Mouse (Mus musculus): ENCODE measurements at regions not wholly inside any gene's neighbourhood (a gene's known extent, or its start where the extent isn't known, plus 50 kb on each side); places are given as distances from the start of the nearest gene placed in this dataset.

DNA sequence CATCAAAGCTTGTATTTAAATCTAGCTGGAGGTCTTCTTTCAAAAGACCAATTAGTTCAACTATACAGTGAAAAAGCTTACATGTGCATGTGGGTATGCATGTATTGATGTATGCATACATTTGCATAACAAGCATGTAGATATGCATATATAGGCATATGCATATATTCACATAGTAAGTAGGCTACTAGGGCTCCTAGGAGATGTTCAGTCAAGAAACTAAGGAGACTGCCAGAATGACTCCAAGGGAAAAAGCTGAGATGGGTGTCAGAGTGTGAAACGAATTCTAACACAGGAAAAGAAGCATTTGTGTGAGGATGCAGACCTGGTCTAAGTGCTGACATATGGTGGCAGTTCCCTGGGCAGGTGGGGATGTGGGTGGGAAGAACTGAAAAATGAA, 274.2 kb downstream of the Foxa2 start:
- WGBS = 70% methylated on average over 1 of the region's 1 CpGs
- DNase-seq (ENCODE audit: low spot score) = no peak
- no peak for ATAC-seq (replicated peaks; ENCODE audit: low FRiP score)
- no peak overlapping the region for H3K4me2 ChIP-seq (ENCODE audit: low read depth, low read length, severe bottlenecking)
- H3K27ac ChIP-seq (ENCODE audit: low read depth, low read length) = no peak overlapping the region
- H3K27me3 ChIP-seq (ENCODE audit: control insufficient read depth, insufficient read depth, low read length) = no peaks in the 10 kb centered on the region
- H3K9me3 ChIP-seq (ENCODE audit: control insufficient read depth, low read length) = no peaks in the 10 kb centered on the region
- H3K4me1 ChIP-seq (replicated peaks; ENCODE audit: control insufficient read depth, insufficient read depth, low read length) = no peaks in the 10 kb centered on the region
- H3K36me3 ChIP-seq (ENCODE audit: control insufficient read depth, insufficient read depth, low read length) = no peaks in the 10 kb centered on the region
- no peak overlapping the region for H3K9ac ChIP-seq (ENCODE audit: low read length)
- no peak overlapping the region for H3K4me3 ChIP-seq (ENCODE audit: low read depth, low read length)

GRCm38 (mm10) chr2:147753089-147753488, 293.7 kb downstream of the Foxa2 start:
- Histone ChIP-seq H3K27ac (ENCODE audit: low read depth, low read length) (no peak overlapping the region), H3K36me3 (ENCODE audit: control insufficient read depth, insufficient read depth, low read length) (no peaks in the 10 kb centered on the region), H3K4me2 (ENCODE audit: low read depth, low read length, severe bottlenecking) (no peak overlapping the region), H3K4me1 (replicated peaks; ENCODE audit: control insufficient read depth, insufficient read depth, low read length) (no peaks in the 10 kb centered on the region), H3K4me3 (ENCODE audit: low read depth, low read length) (no peak overlapping the region), H3K9ac (ENCODE audit: low read length) (no peak overlapping the region), H3K9me3 (ENCODE audit: control insufficient read depth, low read length) (no peaks in the 10 kb centered on the region), H3K27me3 (ENCODE audit: control insufficient read depth, insufficient read depth, low read length) (no peaks in the 10 kb centered on the region)
- ATAC-seq (replicated peaks; ENCODE audit: low FRiP score) (no peak), DNase-seq (ENCODE audit: low spot score) (no peak)
- 83% methylated on average over 2 of the region's 2 CpGs for WGBS

GRCm38 (mm10) chr2:147751831-147752230, 294.9 kb downstream of the Foxa2 start:
- Histone ChIP-seq H3K4me2 (ENCODE audit: low read depth, low read length, severe bottlenecking) (no peak overlapping the region), H3K36me3 (ENCODE audit: control insufficient read depth, insufficient read depth, low read length) (no peaks in the 10 kb centered on the region), H3K4me3 (ENCODE audit: low read depth, low read length) (no peak overlapping the region), H3K9ac (ENCODE audit: low read length) (no peak overlapping the region), H3K4me1 (replicated peaks; ENCODE audit: control insufficient read depth, insufficient read depth, low read length) (no peaks in the 10 kb centered on the region), H3K27ac (ENCODE audit: low read depth, low read length) (no peak overlapping the region), H3K27me3 (ENCODE audit: control insufficient read depth, insufficient read depth, low read length) (no peaks in the 10 kb centered on the region), H3K9me3 (ENCODE audit: control insufficient read depth, low read length) (no peaks in the 10 kb centered on the region)
- 94% methylated on average over 3 of the region's 3 CpGs for WGBS
- DNase-seq (ENCODE audit: low spot score) = no peak
- no peak for ATAC-seq (replicated peaks; ENCODE audit: low FRiP score)

GRCm38 (mm10) chr2:147748006-147748405, 298.8 kb downstream of the Foxa2 start:
- H3K36me3 ChIP-seq (ENCODE audit: control insufficient read depth, insufficient read depth, low read length) = no peaks in the 10 kb centered on the region
- no peak overlapping the region for H3K27ac ChIP-seq (ENCODE audit: low read depth, low read length)
- H3K4me1 ChIP-seq (replicated peaks; ENCODE audit: control insufficient read depth, insufficient read depth, low read length) = no peaks in the 10 kb centered on the region
- no peak overlapping the region for H3K4me3 ChIP-seq (ENCODE audit: low read depth, low read length)
- H3K9me3 ChIP-seq (ENCODE audit: control insufficient read depth, low read length) = no peaks in the 10 kb centered on the region
- WGBS = 55% methylated on average over 4 of the region's 4 CpGs
- ATAC-seq (replicated peaks; ENCODE audit: low FRiP score) (no peak), DNase-seq (ENCODE audit: low spot score) (no peak)
- no peak overlapping the region for H3K4me2 ChIP-seq (ENCODE audit: low read depth, low read length, severe bottlenecking)
- H3K9ac ChIP-seq (ENCODE audit: low read length) = no peak overlapping the region
- H3K27me3 ChIP-seq (ENCODE audit: control insufficient read depth, insufficient read depth, low read length) = no peaks in the 10 kb centered on the region

DNA sequence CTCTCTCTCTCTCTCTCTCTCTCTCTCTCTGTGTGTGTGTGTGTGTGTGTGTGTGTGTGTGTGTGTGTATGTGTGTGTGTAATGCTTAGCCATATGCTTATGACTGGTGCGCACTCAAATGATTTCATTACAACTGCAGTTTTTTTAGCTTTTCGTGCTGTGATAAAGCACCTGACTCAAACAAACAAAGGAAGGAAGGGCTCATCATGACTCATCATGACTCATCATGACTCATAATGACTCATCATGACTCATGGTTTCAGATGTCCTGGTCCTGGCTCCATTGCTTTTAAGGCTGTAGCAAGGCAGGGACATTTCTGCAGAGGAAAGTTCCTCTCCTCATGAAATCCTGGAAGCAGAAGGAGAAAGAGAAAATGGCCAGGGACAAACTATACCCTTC, 302.9 kb downstream of the Foxa2 start:
- ATAC-seq (replicated peaks; ENCODE audit: low FRiP score) (no peak), DNase-seq (ENCODE audit: low spot score) (no peak)
- Histone ChIP-seq H3K9me3 (ENCODE audit: control insufficient read depth, low read length) (no peaks in the 10 kb centered on the region), H3K27me3 (ENCODE audit: control insufficient read depth, insufficient read depth, low read length) (no peaks in the 10 kb centered on the region), H3K36me3 (ENCODE audit: control insufficient read depth, insufficient read depth, low read length) (no peaks in the 10 kb centered on the region), H3K27ac (ENCODE audit: low read depth, low read length) (no peak overlapping the region), H3K4me1 (replicated peaks; ENCODE audit: control insufficient read depth, insufficient read depth, low read length) (no peaks in the 10 kb centered on the region), H3K4me3 (ENCODE audit: low read depth, low read length) (no peak overlapping the region), H3K9ac (ENCODE audit: low read length) (no peak overlapping the region), H3K4me2 (ENCODE audit: low read depth, low read length, severe bottlenecking) (no peak overlapping the region)
- 96% methylated on average over 2 of the region's 2 CpGs for WGBS

- Histone ChIP-seq H3K4me2 (ENCODE audit: low read depth, low read length, severe bottlenecking) (no peak overlapping the region), H3K27me3 (ENCODE audit: control insufficient read depth, insufficient read depth, low read length) (no peaks in the 10 kb centered on the region), H3K9me3 (ENCODE audit: control insufficient read depth, low read length) (no peaks in the 10 kb centered on the region), H3K4me1 (replicated peaks; ENCODE audit: control insufficient read depth, insufficient read depth, low read length) (no peaks in the 10 kb centered on the region), H3K27ac (ENCODE audit: low read depth, low read length) (no peak overlapping the region), H3K4me3 (ENCODE audit: low read depth, low read length) (no peak overlapping the region), H3K36me3 (ENCODE audit: control insufficient read depth, insufficient read depth, low read length) (no peaks in the 10 kb centered on the region), H3K9ac (ENCODE audit: low read length) (no peak overlapping the region)
- 47% methylated on average over 10 of the region's 10 CpGs for WGBS
- peak; percentile 49 for DNase-seq (ENCODE audit: low spot score)
- ATAC-seq (replicated peaks; ENCODE audit: low FRiP score) = peak; percentile 63
Measured at GRCm38 (mm10) chr2:147738307-147738872, 308.4 kb downstream of the Foxa2 start.

DNA sequence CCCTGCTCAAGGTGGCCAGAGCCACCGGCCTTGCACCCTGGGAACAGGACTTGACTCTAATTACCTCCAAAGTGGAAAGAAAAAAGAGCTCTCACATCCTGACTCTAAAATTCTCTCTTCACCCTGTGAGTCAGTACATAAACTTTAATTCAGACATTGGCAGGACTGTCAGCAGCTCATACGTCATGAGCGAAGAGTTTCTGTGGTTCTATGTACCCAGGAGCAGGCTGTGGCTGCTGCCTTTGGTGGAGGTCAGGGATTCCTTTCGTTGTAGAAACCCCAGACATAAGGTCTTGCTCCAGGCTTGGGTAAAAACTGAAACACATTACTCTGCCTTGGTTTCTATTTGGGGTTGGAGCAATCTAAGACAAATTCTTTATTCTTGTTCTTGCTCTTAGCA, 319.4 kb downstream of the Foxa2 start:
- no peak for ATAC-seq (replicated peaks; ENCODE audit: low FRiP score)
- no peaks in the 10 kb centered on the region for H3K27me3 ChIP-seq (ENCODE audit: control insufficient read depth, insufficient read depth, low read length)
- H3K4me1 ChIP-seq (replicated peaks; ENCODE audit: control insufficient read depth, insufficient read depth, low read length) = no peaks in the 10 kb centered on the region
- no peaks in the 10 kb centered on the region for H3K9me3 ChIP-seq (ENCODE audit: control insufficient read depth, low read length)
- H3K9ac ChIP-seq (ENCODE audit: low read length) = no peak overlapping the region
- no peak overlapping the region for H3K4me3 ChIP-seq (ENCODE audit: low read depth, low read length)
- H3K36me3 ChIP-seq (ENCODE audit: control insufficient read depth, insufficient read depth, low read length) = no peaks in the 10 kb centered on the region
- no peak for DNase-seq (ENCODE audit: low spot score)
- no peak overlapping the region for H3K27ac ChIP-seq (ENCODE audit: low read depth, low read length)
- 89% methylated on average over 4 of the region's 4 CpGs for WGBS
- H3K4me2 ChIP-seq (ENCODE audit: low read depth, low read length, severe bottlenecking) = no peak overlapping the region

- Histone ChIP-seq H3K27ac (ENCODE audit: low read depth, low read length) (no peak overlapping the region), H3K27me3 (ENCODE audit: control insufficient read depth, insufficient read depth, low read length) (no peaks in the 10 kb centered on the region), H3K4me3 (ENCODE audit: low read depth, low read length) (no peak overlapping the region), H3K36me3 (ENCODE audit: control insufficient read depth, insufficient read depth, low read length) (no peaks in the 10 kb centered on the region), H3K4me2 (ENCODE audit: low read depth, low read length, severe bottlenecking) (no peak overlapping the region), H3K9me3 (ENCODE audit: control insufficient read depth, low read length) (no peaks in the 10 kb centered on the region), H3K4me1 (replicated peaks; ENCODE audit: control insufficient read depth, insufficient read depth, low read length) (no peaks in the 10 kb centered on the region), H3K9ac (ENCODE audit: low read length) (no peak overlapping the region)
- 86% methylated on average over 3 of the region's 3 CpGs for WGBS
- DNase-seq (ENCODE audit: low spot score) (no peak), ATAC-seq (replicated peaks; ENCODE audit: low FRiP score) (no peak)
Measured at GRCm38 (mm10) chr2:147718936-147719335, 327.8 kb downstream of the Foxa2 start.

GRCm38 (mm10) chr2:147717484-147717947, 329.3 kb downstream of the Foxa2 start:
- Histone ChIP-seq H3K4me3 (ENCODE audit: low read depth, low read length) (no peak overlapping the region), H3K9me3 (ENCODE audit: control insufficient read depth, low read length) (no peaks in the 10 kb centered on the region), H3K27ac (ENCODE audit: low read depth, low read length) (no peak overlapping the region), H3K27me3 (ENCODE audit: control insufficient read depth, insufficient read depth, low read length) (no peaks in the 10 kb centered on the region), H3K36me3 (ENCODE audit: control insufficient read depth, insufficient read depth, low read length) (no peaks in the 10 kb centered on the region), H3K9ac (ENCODE audit: low read length) (no peak overlapping the region), H3K4me2 (ENCODE audit: low read depth, low read length, severe bottlenecking) (no peak overlapping the region), H3K4me1 (replicated peaks; ENCODE audit: control insufficient read depth, insufficient read depth, low read length) (no peaks in the 10 kb centered on the region)
- 95% methylated on average over 12 of the region's 12 CpGs for WGBS
- ATAC-seq (replicated peaks; ENCODE audit: low FRiP score) = no peak
- DNase-seq (ENCODE audit: low spot score) = no peak

All from forebrain, embryonic 11.5 days (tissue).